Mouse (Mus musculus) kidney, embryonic 15.5 days (tissue): ENCODE measurements at regions not wholly inside any gene's neighbourhood (a gene's known extent, or its start where the extent isn't known, plus 50 kb on each side); places are given as distances from the start of the nearest gene placed in this dataset.

Source experiments
- ATAC-seq: fragments of 200-750 bp; cut with Nextera tagmentation; replicated peaks from 2 replicates; pipeline ENCODE4 v1.8.0; 2017; ENCODE audit warnings: moderate TSS enrichment; ENCODE audit not compliant: low FRiP score
- H3K27ac ChIP-seq: fragments of 300-500 bp; sonication (generic); 2 replicates; pipeline ENCODE4 v1.5.1; 2015; ENCODE audit warnings: mild to moderate bottlenecking, inconsistent platforms
- H3K27me3 ChIP-seq: fragments of 300-500 bp; sonication (generic); 2 replicates; pipeline ENCODE4 v1.6.1; 2015; ENCODE audit warnings: inconsistent platforms
- H3K36me3 ChIP-seq: fragments of 300-500 bp; sonication (generic); 2 replicates; pipeline ENCODE4 v1.6.1; 2015; ENCODE audit warnings: inconsistent platforms
- H3K4me1 ChIP-seq: fragments of 300-500 bp; sonication (generic); 2 replicates; pipeline ENCODE4 v1.6.1; 2015; ENCODE audit warnings: inconsistent platforms
- H3K4me2 ChIP-seq: fragments of 300-500 bp; sonication (generic); 2 replicates; pipeline ENCODE4 v1.6.1; 2015; ENCODE audit warnings: moderate library complexity, mild to moderate bottlenecking, inconsistent platforms
- H3K4me3 ChIP-seq: fragments of 300-500 bp; sonication (generic); replicated peaks from 2 replicates; pipeline ENCODE4 v1.5.1; 2015; ENCODE audit warnings: mild to moderate bottlenecking, inconsistent platforms
- H3K9ac ChIP-seq: fragments of 300-500 bp; sonication (generic); 2 replicates; pipeline ENCODE4 v1.6.1; 2015; ENCODE audit warnings: mild to moderate bottlenecking, inconsistent platforms
- H3K9me3 ChIP-seq: fragments of 300-500 bp; sonication (generic); replicated peaks from 2 replicates; pipeline ENCODE4 v1.6.1; 2016; ENCODE audit warnings: inconsistent platforms
- WGBS: fragments of 180-500 bp; shearing (Covaris S2); methylation state at CpG from one replicate; pipeline ENCODE4 v1.1.7; 2015; ENCODE audit warnings: mixed read lengths; 5-methylcytosine and 5-hydroxymethylcytosine counted together

GRCm38 (mm10) chr4:32188076-32188475 is 50.5 kb upstream of the Bach2 start:
- Histone ChIP-seq H3K27ac (no peak overlapping the region), H3K4me2 (no peak overlapping the region), H3K4me3 (no peak overlapping the region), H3K9me3 (no peaks in the 10 kb centered on the region), H3K36me3 (no peaks in the 10 kb centered on the region), H3K9ac (no peak overlapping the region), H3K4me1 (no peaks in the 10 kb centered on the region), H3K27me3 (no peaks in the 10 kb centered on the region)
- ATAC-seq, result no peak
- 90% methylated on average over 1 of the region's 1 CpGs for WGBS

GRCm38 (mm10) chr4:32188752-32189415 is 49.7 kb upstream of the Bach2 start:
- no peak overlapping the region for H3K27ac ChIP-seq
- H3K9me3 ChIP-seq, result no peaks in the 10 kb centered on the region
- H3K27me3 ChIP-seq, result no peaks in the 10 kb centered on the region
- no peak overlapping the region for H3K9ac ChIP-seq
- no peak overlapping the region for H3K4me3 ChIP-seq
- no peak for ATAC-seq
- H3K4me2 ChIP-seq, result no peak overlapping the region
- WGBS, result 61% methylated on average over 8 of the region's 8 CpGs
- no peaks in the 10 kb centered on the region for H3K36me3 ChIP-seq
- no peaks in the 10 kb centered on the region for H3K4me1 ChIP-seq
